Mouse (Mus musculus) midbrain, postnatal 0 days (tissue): Measurements from ENCODE around the gene Eif2ak4. TPM values are rescaled to one million over a fixed set of nuclear protein-coding genes. Genes with fewer than 3 reads are reported as not detected.

Experiments used
- ATAC-seq: fragments of 200-750 bp; cut with Nextera tagmentation; 2 replicates; pipeline ENCODE4 v1.8.0; 2017; ENCODE audit warnings: moderate number of reproducible peaks, mild to moderate bottlenecking, moderate TSS enrichment, moderate library complexity; ENCODE audit not compliant: low FRiP score
- DNase-seq: peaks from one replicate; pipeline ENCODE4 v3.0.0-alpha.2; 2015; ENCODE audit warnings: low spot score
- H3K27ac ChIP-seq: fragments of 300-500 bp; sonication (generic); 2 replicates; pipeline ENCODE4 v1.5.1; 2014; ENCODE audit warnings: low read depth, mild to moderate bottlenecking, low read length, mixed read lengths
- H3K27me3 ChIP-seq: fragments of 300-500 bp; sonication (generic); 2 replicates; pipeline ENCODE4 v1.6.1; 2014; ENCODE audit warnings: low read length, control low read depth, mixed read lengths; ENCODE audit not compliant: insufficient read depth
- H3K36me3 ChIP-seq: fragments of 300-500 bp; sonication (generic); 2 replicates; pipeline ENCODE4 v1.6.1; 2014; ENCODE audit warnings: low read length, control low read depth, mixed read lengths; ENCODE audit not compliant: insufficient read depth
- H3K4me1 ChIP-seq: fragments of 300-500 bp; sonication (generic); 2 replicates; pipeline ENCODE4 v1.6.1; 2014; ENCODE audit warnings: mild to moderate bottlenecking, control low read depth, antibody characterized with exemption, low read length, mixed read lengths; ENCODE audit not compliant: insufficient read depth
- H3K4me2 ChIP-seq: fragments of 300-500 bp; sonication (generic); 2 replicates; pipeline ENCODE4 v1.6.1; 2014; ENCODE audit warnings: low read depth, mild to moderate bottlenecking, low read length, mixed read lengths; ENCODE audit not compliant: poor library complexity, severe bottlenecking
- H3K4me3 ChIP-seq: fragments of 300-500 bp; sonication (generic); 2 replicates; pipeline ENCODE4 v1.5.1; 2014; ENCODE audit warnings: low read depth, mild to moderate bottlenecking, low read length, moderate library complexity
- H3K9ac ChIP-seq: fragments of 300-500 bp; sonication (generic); replicated peaks from 2 replicates; pipeline ENCODE4 v1.6.1; 2014; ENCODE audit warnings: mild to moderate bottlenecking, low read length, moderate library complexity, mixed read lengths; ENCODE audit not compliant: poor library complexity, severe bottlenecking
- H3K9me3 ChIP-seq: fragments of 300-500 bp; sonication (generic); 2 replicates; pipeline ENCODE4 v1.6.1; 2016; ENCODE audit warnings: low read length, control low read depth
- CTCF ChIP-seq: IDR thresholded peaks from 2 replicates; pipeline ENCODE4 v1.5.1; 2016; ENCODE audit warnings: antibody characterized with exemption, mild to moderate bottlenecking
- WGBS: fragments of 180-500 bp; shearing (Covaris S2); extraction: QIAGEN DNeasy Blood & Tissue Kit; methylation state at CpG from one replicate; pipeline ENCODE4 v1.1.7; 2014; 5-methylcytosine and 5-hydroxymethylcytosine counted together
- polyA plus RNA-seq: library from polyadenylated mRNA; unstranded; fragments of >200 nt; fragmentation: Nextera tagmentation; extraction: Ambion mirVana; gene quantifications from 2 replicates; pipeline ENCODE4 v1.2.1, GENCODE M21; 2015
- total RNA-seq: library from RNA; depleted of rRNA; stranded (reverse); fragments of >200 nt; gene quantifications from 2 replicates; pipeline ENCODE4 v1.2.3, GENCODE M21; 2014

Gene Eif2ak4
- total and polyA plus RNA-seq, 2 experiments from 2014 or later = 8.5 to 17.2 TPM

- 38% methylated on average over 29 of the region's 29 CpGs for WGBS
Measured at GRCm38 (mm10) chr2:118510447-118511310, 122.3 kb downstream of the Eif2ak4 start.

GRCm38 (mm10) chr2:118511779-118512417 lies 123.5 kb downstream of the Eif2ak4 start:
- H3K27ac ChIP-seq = no peak overlapping the region
- no peak overlapping the region for H3K4me2 ChIP-seq
- H3K27me3 ChIP-seq = no peaks in the 10 kb centered on the region
- ATAC-seq (no peak), DNase-seq (no peak)
- H3K9me3 ChIP-seq = no peaks in the 10 kb centered on the region
- H3K9ac ChIP-seq = no peak overlapping the region
- H3K4me3 ChIP-seq = no peak overlapping the region
- no peak for TF ChIP-seq CTCF
- H3K4me1 ChIP-seq = no peaks in the 10 kb centered on the region
- 68% methylated on average over 11 of the region's 11 CpGs for WGBS
- no peaks in the 10 kb centered on the region for H3K36me3 ChIP-seq

More at GRCm38 (mm10) chr2:118510447-118511310, 122.3 kb downstream of the Eif2ak4 start:
- no peaks in the 10 kb centered on the region for H3K4me1 ChIP-seq
- no peaks in the 10 kb centered on the region for H3K27me3 ChIP-seq
- H3K9me3 ChIP-seq = no peaks in the 10 kb centered on the region
- DNase-seq (peak; percentile 96), ATAC-seq (peak; percentile 86)
- H3K4me3 ChIP-seq = no peak overlapping the region
- H3K9ac ChIP-seq = no peak overlapping the region
- H3K27ac ChIP-seq = no peak overlapping the region
- H3K36me3 ChIP-seq = no peaks in the 10 kb centered on the region
- TF ChIP-seq CTCF = no peak
- H3K4me2 ChIP-seq = no peak overlapping the region

GRCm38 (mm10) chr2:118512418-118513377 lies 124.3 kb downstream of the Eif2ak4 start:
- no peak for ATAC-seq
- H3K4me2 ChIP-seq = no peak overlapping the region
- TF ChIP-seq CTCF = no peak
- no peak overlapping the region for H3K4me3 ChIP-seq
- no peaks in the 10 kb centered on the region for H3K9me3 ChIP-seq
- WGBS = 85% methylated on average over 16 of the region's 16 CpGs
- H3K27ac ChIP-seq = no peak overlapping the region
- H3K9ac ChIP-seq = no peak overlapping the region
- no peaks in the 10 kb centered on the region for H3K4me1 ChIP-seq
- no peaks in the 10 kb centered on the region for H3K36me3 ChIP-seq
- DNase-seq = no peak
- H3K27me3 ChIP-seq = no peaks in the 10 kb centered on the region

GRCm38 (mm10) chr2:118520042-118520933 lies 131.9 kb downstream of the Eif2ak4 start:
- Histone ChIP-seq H3K9ac (no peak overlapping the region), H3K36me3 (no peaks in the 10 kb centered on the region), H3K4me1 (no peaks in the 10 kb centered on the region), H3K4me2 (no peak overlapping the region), H3K27ac (no peak overlapping the region), H3K27me3 (no peaks in the 10 kb centered on the region), H3K9me3 (no peaks in the 10 kb centered on the region), H3K4me3 (no peak overlapping the region)
- ATAC-seq (peak; percentile 74), DNase-seq (peak; percentile 75)
- WGBS = 50% methylated on average over 9 of the region's 9 CpGs
- no peak for TF ChIP-seq CTCF

- WGBS = 52% methylated on average over 2 of the region's 2 CpGs
- DNase-seq (no peak), ATAC-seq (no peak)
- Histone ChIP-seq H3K36me3 (no peaks in the 10 kb centered on the region), H3K4me1 (no peaks in the 10 kb centered on the region), H3K4me3 (no peak overlapping the region), H3K9ac (no peak overlapping the region), H3K4me2 (no peak overlapping the region), H3K27ac (no peak overlapping the region), H3K9me3 (no peaks in the 10 kb centered on the region), H3K27me3 (no peaks in the 10 kb centered on the region)
- no peak for TF ChIP-seq CTCF
Measured at GRCm38 (mm10) chr2:118522265-118522664, 133.8 kb downstream of the Eif2ak4 start.
